Mouse (Mus musculus): ENCODE results near the gene Nod2. TPM values are rescaled to one million over a fixed set of nuclear protein-coding genes. Genes with fewer than 3 reads are reported as not detected.
A peak's percentile ranks its signal among the peaks of the same experiment; 100 is the strongest.

Nod2 gene
- polyA plus RNA-seq (2015; fragmentation: Nextera tagmentation; extraction: Ambion mirVana): 0.15 and 0.20 TPM in 2 replicates

- no peaks in the 10 kb centered on the region for H3K36me3 ChIP-seq
- H3K4me2 ChIP-seq (replicated peaks): peak within 1 kb of the TSS; percentile 46
- H3K9ac ChIP-seq (replicated peaks): peak within 1 kb of the TSS; percentile 29; the same call in 1 of the 2 replicates
- 0 out of 2 replicates have a peak, but pooled peaks have one; percentile 32 for ATAC-seq (replicated peaks)
- H3K4me1 ChIP-seq: peaks cover 6% of the 10 kb centered on the region
- H3K27me3 ChIP-seq: 0 out of 2 replicates have a peak, but pooled peaks cover 3% of the 10 kb centered on the region
- H3K4me3 ChIP-seq: peak within 1 kb of the TSS; percentile 22
- 9% methylated on average over 33 of the region's 33 CpGs for WGBS
- H3K9me3 ChIP-seq: no peaks in the 10 kb centered on the region
- no peak within 1 kb of the TSS for H3K27ac ChIP-seq (replicated peaks)
Measured at GRCm38 (mm10) chr8:88646837-88647778, at the start of gene Nod2. Gene Nod2, plus strand, starts transcription at chr8:88647315.

- Histone ChIP-seq H3K4me1 (peaks cover 10% of the 10 kb centered on the region), H3K9me3 (no peaks in the 10 kb centered on the region), H3K27ac (replicated peaks) (no peak overlapping the region), H3K9ac (replicated peaks) (no peak overlapping the region), H3K36me3 (no peaks in the 10 kb centered on the region), H3K27me3 (no peaks in the 10 kb centered on the region), H3K4me3 (no peak overlapping the region), H3K4me2 (replicated peaks) (no peak overlapping the region)
- 73% methylated on average over 5 of the region's 5 CpGs for WGBS
- ATAC-seq (replicated peaks): no peak
Measured at GRCm38 (mm10) chr8:88598578-88598977, 48.5 kb upstream of the Nod2 start.

DNA sequence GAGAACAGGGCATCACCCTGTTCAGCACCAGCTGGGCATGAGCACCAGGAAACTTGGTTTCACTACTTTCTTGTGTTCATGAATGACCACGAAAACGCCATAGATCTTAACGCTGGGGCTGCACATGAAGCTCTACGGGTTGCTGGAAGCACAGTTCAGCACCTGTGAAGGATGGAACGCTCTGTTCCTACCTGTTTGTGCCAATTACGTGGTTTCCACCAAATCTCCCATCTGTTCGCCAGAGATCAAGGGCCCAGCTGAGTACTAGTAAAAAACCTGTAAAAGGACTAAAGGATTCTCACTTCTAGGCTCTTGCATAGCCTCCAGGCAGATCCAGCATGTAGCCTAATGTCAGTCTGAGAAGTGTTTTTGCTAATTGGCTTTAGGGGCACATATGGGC, 47.6 kb upstream of the Nod2 start:
- H3K27ac ChIP-seq (replicated peaks): no peak overlapping the region
- no peak overlapping the region for H3K4me3 ChIP-seq
- peaks cover 18% of the 10 kb centered on the region for H3K4me1 ChIP-seq
- no peak overlapping the region for H3K4me2 ChIP-seq (replicated peaks)
- no peak for ATAC-seq (replicated peaks)
- no peaks in the 10 kb centered on the region for H3K27me3 ChIP-seq
- WGBS: 75% methylated on average over 7 of the region's 7 CpGs
- no peaks in the 10 kb centered on the region for H3K9me3 ChIP-seq
- no peak overlapping the region for H3K9ac ChIP-seq (replicated peaks)
- H3K36me3 ChIP-seq: no peaks in the 10 kb centered on the region

- H3K4me2 ChIP-seq (replicated peaks): peak overlapping the region; percentile 70
- peak overlapping the region; percentile 43 for H3K9ac ChIP-seq (replicated peaks)
- 1% methylated on average over 10 of the region's 10 CpGs for WGBS
- peak overlapping the region; percentile 39 for H3K4me3 ChIP-seq
- H3K27me3 ChIP-seq: no peaks in the 10 kb centered on the region
- H3K4me1 ChIP-seq: peaks cover 25% of the 10 kb centered on the region
- H3K27ac ChIP-seq (replicated peaks): peak overlapping the region; percentile 67
- no peaks in the 10 kb centered on the region for H3K36me3 ChIP-seq
- H3K9me3 ChIP-seq: no peaks in the 10 kb centered on the region
- ATAC-seq (replicated peaks): peak; percentile 47; the same call in 1 of the 2 replicates
Measured at GRCm38 (mm10) chr8:88603446-88603989, 43.6 kb upstream of the Nod2 start.

DNA sequence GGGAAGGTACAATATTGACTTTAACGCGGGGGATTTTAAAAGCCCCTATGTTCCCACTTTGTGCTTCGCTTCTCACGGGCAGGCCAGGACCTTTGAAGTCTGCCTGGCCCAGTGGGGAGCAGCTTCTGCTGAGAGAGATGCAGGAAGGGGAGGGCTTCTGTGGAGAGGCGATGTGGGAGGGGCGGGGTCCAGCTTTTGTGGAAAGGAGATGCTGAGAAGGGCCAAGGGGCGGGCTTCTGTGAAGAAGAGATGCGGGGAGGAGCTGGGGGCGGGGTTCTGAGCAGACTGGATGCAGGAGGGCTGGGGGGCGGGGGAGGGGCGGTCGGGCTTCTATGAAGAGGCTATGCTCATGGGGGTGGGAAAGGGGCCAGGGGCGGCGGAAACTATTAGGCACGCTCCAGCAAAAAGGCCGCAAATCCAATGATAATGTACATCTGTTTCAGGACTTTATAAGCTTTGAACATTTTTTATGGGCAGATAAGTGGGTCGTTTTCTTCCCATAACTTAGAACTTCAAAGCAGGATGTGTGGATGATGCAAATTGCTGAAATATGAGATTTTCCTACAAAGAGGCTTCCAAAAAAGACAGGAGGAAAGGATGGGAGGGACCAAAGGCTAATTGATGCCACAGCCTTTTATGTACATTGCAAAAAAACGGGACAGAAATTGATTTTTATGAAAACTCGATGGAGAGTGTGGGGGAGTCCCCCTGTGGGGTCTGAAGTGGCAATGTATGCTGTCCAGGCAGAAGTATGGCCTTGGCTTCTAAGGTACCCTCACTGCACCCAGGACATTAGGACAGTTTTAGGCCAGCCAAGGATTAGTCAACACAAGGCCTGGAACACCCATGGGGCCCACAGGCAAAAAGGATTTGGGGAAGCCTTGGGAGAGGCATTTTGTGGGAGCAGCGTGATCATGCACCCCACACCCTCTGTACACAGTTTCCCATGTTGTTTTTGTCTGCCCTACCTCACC, 42.8 kb upstream of the Nod2 start:
- no peaks in the 10 kb centered on the region for H3K27me3 ChIP-seq
- WGBS: 4% methylated on average over 18 of the region's 20 CpGs

DNA sequence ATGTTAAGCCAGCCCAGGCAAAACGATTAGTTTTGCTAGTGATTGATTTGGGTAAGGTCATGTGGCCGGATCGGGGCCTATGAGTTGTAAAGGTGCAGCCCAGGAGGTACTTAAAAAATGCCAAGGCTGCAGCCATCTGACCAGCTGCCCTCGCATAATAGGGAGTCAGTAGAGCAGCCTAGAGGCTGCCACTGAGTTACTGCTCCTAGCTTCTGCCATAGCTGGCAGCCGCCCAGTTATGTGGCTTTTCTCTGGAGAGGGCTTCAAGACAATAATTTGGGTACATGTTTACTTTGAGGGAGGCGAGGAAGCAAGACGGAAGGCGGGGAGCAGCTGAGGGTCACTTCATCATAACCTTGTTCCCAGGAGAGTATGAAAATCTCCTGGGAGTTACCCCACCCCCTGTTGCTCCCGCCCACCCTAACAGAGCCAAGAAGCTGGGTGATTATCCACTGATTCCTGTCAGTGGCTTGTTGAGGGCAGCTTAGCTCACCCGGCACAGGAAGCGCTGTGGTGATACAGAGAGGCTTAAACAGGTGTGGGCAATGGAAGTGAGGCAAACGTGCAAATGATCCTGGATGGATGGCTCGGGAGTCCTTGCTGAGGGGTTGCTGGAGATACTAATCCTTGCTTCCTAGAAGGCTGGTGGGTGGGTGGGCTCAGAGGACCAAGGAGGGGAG, 41.6 kb upstream of the Nod2 start:
- Histone ChIP-seq H3K27ac (replicated peaks) (no peak overlapping the region), H3K9ac (replicated peaks) (no peak overlapping the region), H3K4me3 (no peak overlapping the region), H3K4me2 (replicated peaks) (no peak overlapping the region), H3K9me3 (no peaks in the 10 kb centered on the region), H3K4me1 (peaks cover 31% of the 10 kb centered on the region), H3K36me3 (no peaks in the 10 kb centered on the region), H3K27me3 (no peaks in the 10 kb centered on the region)
- no peak for ATAC-seq (replicated peaks)
- WGBS: 50% methylated on average over 13 of the region's 13 CpGs

More for the DNA sequence above, 42.8 kb upstream of the Nod2 start:
- peaks cover 25% of the 10 kb centered on the region for H3K4me1 ChIP-seq
- H3K9me3 ChIP-seq: no peaks in the 10 kb centered on the region
- H3K9ac ChIP-seq (replicated peaks): peak overlapping the region; percentile 43
- peak overlapping the region; percentile 70 for H3K4me2 ChIP-seq (replicated peaks)
- peak; percentile 90 for ATAC-seq (replicated peaks)
- peak overlapping the region; percentile 67 for H3K27ac ChIP-seq (replicated peaks)
- H3K4me3 ChIP-seq: peak overlapping the region; percentile 39
- H3K36me3 ChIP-seq: no peaks in the 10 kb centered on the region

DNA sequence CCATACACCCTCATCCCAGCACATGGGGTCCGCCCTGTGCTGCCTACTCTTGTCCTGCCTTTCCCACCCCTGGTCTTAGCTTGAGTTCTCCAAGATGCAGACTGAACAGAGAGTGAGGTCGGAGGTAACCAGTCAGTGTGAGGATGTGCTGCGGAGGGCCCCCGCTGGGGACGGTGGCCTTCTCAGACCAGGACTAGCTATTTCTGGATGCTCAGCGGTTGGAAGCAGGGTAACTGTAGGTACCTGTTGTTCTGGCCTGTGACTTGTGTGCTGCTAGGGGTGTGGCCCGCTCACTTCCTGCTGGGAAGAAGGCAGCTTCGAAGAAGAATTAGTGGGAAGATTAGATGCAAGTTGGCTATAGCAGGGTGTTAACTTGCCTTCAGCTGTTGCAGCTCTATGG, 38.1 kb upstream of the Nod2 start:
- Histone ChIP-seq H3K4me2 (replicated peaks) (no peak overlapping the region), H3K9me3 (no peaks in the 10 kb centered on the region), H3K27me3 (no peaks in the 10 kb centered on the region; the same call in 1 of the 2 replicates), H3K27ac (replicated peaks) (no peak overlapping the region), H3K4me3 (no peak overlapping the region), H3K9ac (replicated peaks) (no peak overlapping the region), H3K4me1 (peaks cover 20% of the 10 kb centered on the region), H3K36me3 (no peaks in the 10 kb centered on the region)
- WGBS: 79% methylated on average over 8 of the region's 8 CpGs
- ATAC-seq (replicated peaks): no peak

DNA sequence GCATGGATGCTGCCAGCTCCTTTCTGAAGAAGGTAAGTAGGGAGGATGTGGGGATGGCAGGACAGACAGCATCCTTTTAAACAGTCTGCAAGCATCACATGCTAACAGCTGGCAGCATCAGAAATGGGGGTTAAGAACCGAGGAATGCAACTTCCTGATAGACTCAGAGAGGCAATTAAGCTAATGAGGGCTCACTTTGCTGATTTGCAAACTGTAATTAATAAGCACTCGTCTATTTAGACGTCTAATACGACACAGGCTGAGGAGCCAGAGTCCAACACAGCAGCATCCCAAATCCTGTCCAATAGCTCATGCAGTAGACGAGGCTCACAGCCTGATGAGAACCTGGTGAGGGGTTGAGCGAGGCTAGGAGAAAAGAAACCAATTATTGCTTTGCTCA, 36.8 kb upstream of the Nod2 start:
- Histone ChIP-seq H3K27me3 (no peaks in the 10 kb centered on the region; the same call in 1 of the 2 replicates), H3K4me2 (replicated peaks) (no peak overlapping the region), H3K9ac (replicated peaks) (no peak overlapping the region), H3K36me3 (no peaks in the 10 kb centered on the region), H3K27ac (replicated peaks) (no peak overlapping the region), H3K4me1 (peaks cover 13% of the 10 kb centered on the region), H3K4me3 (no peak overlapping the region), H3K9me3 (no peaks in the 10 kb centered on the region)
- no peak for ATAC-seq (replicated peaks)
- 24% methylated on average over 6 of the region's 6 CpGs for WGBS

DNA sequence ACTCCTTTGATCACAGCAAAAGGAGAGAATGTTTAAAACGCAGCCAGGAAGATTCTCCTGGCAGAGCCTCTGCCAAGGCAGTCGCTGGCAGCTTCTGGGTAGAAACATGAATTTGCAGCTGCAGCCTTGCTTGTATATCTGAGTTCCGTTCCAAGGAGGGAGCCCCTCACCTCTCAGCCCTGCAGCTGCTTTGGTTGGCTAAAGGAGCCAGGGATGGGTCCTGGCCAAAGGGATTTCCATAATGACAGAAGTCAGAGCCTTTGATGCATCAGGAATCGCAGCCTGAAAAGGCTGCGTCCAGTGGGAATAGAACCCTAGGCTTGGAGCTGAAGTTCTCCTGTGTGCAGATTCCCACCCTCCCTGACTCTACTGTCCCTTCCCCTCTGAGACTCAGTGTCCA, 32.1 kb upstream of the Nod2 start:
- Histone ChIP-seq H3K4me2 (replicated peaks) (no peak overlapping the region), H3K9ac (replicated peaks) (no peak overlapping the region), H3K27ac (replicated peaks) (no peak overlapping the region), H3K4me1 (peaks cover 7% of the 10 kb centered on the region), H3K27me3 (peaks cover under 1% of the 10 kb centered on the region; the same call in 1 of the 2 replicates), H3K4me3 (no peak overlapping the region), H3K36me3 (no peaks in the 10 kb centered on the region), H3K9me3 (no peaks in the 10 kb centered on the region)
- ATAC-seq (replicated peaks): no peak
- WGBS: 66% methylated on average over 5 of the region's 5 CpGs

- no peak overlapping the region for H3K4me3 ChIP-seq
- H3K27ac ChIP-seq (replicated peaks): no peak overlapping the region
- no peak overlapping the region for H3K9ac ChIP-seq (replicated peaks)
- no peak overlapping the region for H3K4me2 ChIP-seq (replicated peaks)
- H3K4me1 ChIP-seq: 0 out of 2 replicates have a peak, but pooled peaks cover 2% of the 10 kb centered on the region
- H3K27me3 ChIP-seq: 0 out of 2 replicates have a peak, but pooled peaks cover 4% of the 10 kb centered on the region
- 88% methylated on average over 5 of the region's 5 CpGs for WGBS
- no peaks in the 10 kb centered on the region for H3K36me3 ChIP-seq
- no peaks in the 10 kb centered on the region for H3K9me3 ChIP-seq
- no peak for ATAC-seq (replicated peaks)
Measured at GRCm38 (mm10) chr8:88618612-88619011, 28.5 kb upstream of the Nod2 start.

DNA sequence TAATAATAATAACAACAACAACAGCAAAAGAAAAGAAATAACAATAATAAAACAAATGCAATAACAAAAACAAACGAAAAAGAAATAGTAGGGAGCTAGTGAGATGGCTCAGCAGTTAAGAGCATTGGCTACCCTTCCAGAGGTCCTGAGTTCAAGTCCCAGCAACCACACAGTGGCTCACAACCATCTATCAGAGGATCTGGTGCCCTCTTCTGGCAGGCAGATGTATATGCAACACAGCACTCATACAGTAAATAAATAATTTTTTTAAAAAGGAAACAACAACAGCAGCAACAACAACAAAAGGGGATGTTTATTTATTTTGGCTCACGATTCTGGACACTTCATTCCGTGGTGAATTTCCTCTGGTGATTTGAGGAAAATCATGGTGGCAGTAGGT, 27.6 kb upstream of the Nod2 start:
- Histone ChIP-seq H3K9ac (replicated peaks) (no peak overlapping the region), H3K4me1 (0 out of 2 replicates have a peak, but pooled peaks cover 2% of the 10 kb centered on the region), H3K27me3 (0 out of 2 replicates have a peak, but pooled peaks cover 4% of the 10 kb centered on the region), H3K4me3 (no peak overlapping the region), H3K9me3 (no peaks in the 10 kb centered on the region), H3K36me3 (no peaks in the 10 kb centered on the region), H3K27ac (replicated peaks) (no peak overlapping the region), H3K4me2 (replicated peaks) (no peak overlapping the region)
- ATAC-seq (replicated peaks): no peak
- 79% methylated on average over 3 of the region's 3 CpGs for WGBS
